Mouse (Mus musculus) right cerebral cortex, postnatal 36 days (tissue): ENCODE measurements around the gene Pik3r2.

Source experiments
- DNase-seq, 2 experiments: peaks; one replicate each; pipeline ENCODE4 v3.0.0; 2022; ENCODE audit warnings: low spot score in 2 of 2, mixed read lengths in 1 of 2

The Pik3r2 gene

DNA sequence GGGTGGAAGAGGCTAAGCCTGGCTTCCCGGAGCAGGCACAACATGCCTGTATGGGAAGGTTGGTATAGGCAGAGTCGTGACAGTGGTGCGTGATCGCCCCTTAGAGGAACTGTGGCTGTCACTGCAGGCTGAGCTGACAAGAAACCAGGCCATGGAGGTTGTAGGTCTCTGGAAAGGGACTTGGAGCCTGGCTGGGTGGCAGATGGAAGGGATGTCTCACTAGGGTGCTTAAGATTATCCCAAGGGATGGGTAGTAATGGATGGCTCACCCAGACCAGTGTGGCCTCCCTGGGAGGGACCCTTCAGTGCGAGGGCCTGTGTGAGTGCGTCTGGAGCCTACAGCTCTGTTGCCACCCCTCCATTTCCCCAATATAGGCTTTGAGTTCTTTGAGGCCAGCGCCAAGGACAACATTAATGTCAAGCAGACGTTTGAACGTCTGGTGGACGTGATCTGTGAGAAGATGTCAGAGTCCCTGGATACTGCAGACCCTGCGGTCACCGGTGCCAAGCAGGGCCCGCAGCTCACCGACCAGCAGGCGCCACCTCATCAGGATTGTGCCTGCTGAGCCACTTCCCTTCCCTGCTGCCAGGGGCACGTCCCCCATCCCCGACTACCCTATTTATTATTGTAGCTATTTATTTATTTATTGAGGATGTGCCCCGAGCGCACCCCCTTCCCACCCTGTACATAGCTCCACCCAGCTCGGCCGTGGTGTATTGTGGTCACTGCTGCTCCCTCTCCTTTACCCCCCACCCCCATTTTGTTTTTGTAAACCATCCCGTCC lies 18.8 kb downstream of the Pik3r2 start:
- peak in 1 of 2 experiments; percentile 23 for DNase-seq

GRCm38 (mm10) chr8:70756476-70757040 lies 20.0 kb downstream of the Pik3r2 start:
- DNase-seq = no peak

DNA sequence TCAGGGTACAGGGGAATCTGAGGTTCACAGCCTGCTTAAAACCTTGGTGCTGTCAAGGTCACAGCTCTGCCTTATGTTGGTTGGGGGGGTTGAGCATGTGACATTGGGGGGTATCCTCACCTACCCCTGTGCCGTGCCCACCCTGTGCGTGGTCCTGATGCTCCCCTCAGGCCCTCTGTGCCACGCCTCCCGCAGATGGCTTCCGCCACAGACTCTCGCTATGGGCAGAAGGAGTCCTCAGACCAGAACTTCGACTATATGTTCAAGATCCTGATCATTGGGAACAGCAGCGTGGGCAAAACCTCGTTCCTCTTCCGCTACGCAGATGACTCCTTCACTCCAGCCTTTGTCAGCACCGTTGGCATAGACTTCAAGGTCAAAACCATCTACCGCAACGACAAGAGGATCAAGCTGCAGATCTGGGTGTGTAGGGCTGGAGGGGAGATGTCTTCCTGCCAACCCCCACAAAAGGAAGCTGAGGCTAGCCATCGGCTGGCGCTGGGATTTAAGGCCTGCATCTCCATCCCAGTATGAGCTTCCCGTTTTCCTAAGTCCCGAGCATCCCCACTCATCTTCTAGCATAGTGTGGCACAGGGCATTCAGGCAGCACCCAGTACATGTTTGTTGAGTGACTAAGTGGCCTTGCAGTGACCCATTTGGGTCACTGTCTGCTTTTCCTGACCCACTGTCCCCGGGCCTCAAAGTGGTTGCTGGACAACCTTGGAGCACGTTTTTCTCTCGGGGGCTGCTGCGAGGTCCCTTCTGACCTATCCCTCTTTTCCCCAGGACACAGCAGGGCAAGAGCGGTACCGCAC lies 20.6 kb downstream of the Pik3r2 start:
- peak; percentile 7 for DNase-seq

- DNase-seq = peak; percentile 73 to 75
Observed at GRCm38 (mm10) chr8:70754871-70755660, 21.4 kb downstream of the Pik3r2 start.

DNA sequence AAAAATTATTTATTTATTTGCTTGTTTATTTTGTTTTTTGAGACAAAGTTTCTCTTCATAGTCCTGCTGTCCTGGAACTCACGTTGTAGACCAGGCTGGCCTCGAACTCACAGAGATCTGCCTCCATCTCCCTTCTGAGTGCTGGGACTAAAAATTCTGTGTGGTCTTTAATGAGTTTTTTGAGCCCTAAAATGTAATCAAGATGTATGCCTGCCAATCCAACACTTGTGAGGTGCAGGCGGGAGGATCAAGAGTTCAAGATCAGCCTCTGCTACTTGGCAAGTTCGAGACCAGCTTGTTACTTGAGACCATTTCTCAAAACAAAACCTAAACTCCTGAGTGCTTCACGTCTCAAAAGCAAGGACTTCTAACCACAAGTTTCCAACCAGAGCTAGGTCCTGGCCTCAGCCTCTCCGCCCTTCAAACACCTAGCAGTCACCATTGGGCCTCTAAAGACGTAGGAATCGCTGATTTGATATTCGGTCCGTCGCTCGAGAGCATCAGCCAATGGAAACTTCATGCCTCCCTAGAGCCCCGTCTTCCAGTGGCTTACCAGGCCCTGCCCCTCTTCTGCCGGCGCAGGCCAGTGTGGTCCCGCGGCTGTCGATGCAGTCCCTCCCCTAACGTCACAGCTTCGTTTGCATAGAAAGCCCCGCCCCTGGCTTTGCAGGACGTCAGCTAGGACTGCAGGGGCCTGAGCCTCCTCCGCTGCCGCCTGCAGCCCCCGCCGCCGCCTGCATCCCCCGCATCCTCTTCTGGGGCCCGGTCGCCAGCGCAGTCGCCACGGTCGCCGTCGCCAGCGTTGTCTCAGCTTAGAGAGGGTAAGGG lies 22.3 kb downstream of the Pik3r2 start, which contains the start of gene Rab3a:
Gene Rab3a, plus strand, starts transcription at position 637 of the 828 bp plus-strand sequence.
- peak; percentile 97 to 99 for DNase-seq

DNA sequence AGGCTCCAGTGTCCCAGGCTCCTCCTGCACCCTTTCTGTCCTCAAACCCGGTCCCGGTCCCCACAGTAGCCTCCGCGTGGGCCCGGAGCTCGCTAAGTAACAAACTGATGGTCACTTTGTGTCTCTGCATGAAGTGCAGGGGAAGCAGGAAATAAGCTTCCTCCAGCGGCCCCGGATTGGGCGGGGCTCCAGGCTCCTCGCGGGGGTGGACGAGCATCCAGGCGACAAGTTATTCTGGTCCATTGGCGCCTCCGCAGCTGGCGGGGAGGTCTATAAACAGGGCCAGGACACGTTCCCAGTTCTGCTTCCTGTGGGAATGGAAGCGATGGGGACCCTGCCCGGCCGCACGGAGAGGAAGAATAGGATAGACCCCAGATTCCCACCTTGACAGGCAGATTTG lies 23.4 kb downstream of the Pik3r2 start:
- peak; percentile 80 to 89 for DNase-seq

- DNase-seq = no peak
Observed at GRCm38 (mm10) chr8:70752000-70752764, 24.3 kb downstream of the Pik3r2 start.

DNA sequence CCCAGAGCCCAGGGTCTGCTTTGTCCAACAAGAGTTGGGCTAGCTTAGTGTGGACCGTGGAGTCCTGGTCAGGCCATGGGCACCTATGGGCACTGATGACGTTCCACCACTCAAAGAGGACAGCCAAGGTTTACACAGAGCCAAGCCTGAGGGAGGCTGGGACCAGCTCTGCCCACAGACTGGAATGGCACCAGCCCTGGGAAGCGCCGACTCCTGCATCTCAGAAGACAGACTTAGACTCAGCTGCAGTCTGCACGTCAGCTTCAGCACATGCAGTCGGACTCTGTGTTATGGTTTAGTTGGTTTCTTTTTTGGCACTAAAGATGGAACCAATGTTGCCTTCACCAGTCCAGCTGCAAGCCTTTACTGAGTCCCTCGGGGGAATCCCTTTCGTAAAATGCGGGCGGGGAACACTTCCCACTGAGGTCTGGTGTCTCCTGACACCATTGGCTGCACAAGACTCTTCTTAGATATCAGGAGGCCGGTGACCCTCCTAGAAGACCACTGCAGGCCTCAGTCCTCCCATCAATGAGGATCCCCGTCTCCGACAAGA lies 26.3 kb downstream of the Pik3r2 start:
- DNase-seq = peak in 1 of 2 experiments; percentile 51

DNA sequence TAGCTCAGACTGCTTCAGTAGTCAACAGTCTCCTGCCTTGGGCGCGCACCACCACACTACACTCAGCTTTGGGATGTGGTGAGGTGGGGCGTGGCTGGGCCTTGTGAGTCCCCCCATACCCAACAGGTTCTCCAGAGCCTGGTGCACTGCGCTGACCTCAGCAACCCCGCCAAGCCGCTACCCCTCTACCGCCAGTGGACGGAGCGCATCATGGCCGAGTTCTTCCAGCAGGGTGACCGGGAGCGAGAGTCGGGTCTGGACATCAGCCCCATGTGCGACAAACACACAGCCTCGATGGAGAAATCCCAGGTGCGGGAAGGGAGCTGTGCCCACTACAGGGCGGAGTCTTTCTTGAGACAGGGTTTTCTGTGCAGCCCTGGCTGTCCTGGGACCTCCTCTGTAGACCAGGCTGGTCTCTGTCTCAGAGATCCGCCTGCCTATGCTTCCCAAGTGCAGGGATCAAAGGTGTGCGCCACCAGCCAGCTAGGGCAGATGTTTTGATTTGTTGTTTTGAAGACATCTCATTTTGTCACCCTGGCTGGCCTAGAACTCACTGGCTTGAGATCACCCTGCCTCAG lies 27.3 kb downstream of the Pik3r2 start:
- DNase-seq = no peak

- no peak for DNase-seq
Observed at GRCm38 (mm10) chr8:70748246-70749096, 28.0 kb downstream of the Pik3r2 start.

DNA sequence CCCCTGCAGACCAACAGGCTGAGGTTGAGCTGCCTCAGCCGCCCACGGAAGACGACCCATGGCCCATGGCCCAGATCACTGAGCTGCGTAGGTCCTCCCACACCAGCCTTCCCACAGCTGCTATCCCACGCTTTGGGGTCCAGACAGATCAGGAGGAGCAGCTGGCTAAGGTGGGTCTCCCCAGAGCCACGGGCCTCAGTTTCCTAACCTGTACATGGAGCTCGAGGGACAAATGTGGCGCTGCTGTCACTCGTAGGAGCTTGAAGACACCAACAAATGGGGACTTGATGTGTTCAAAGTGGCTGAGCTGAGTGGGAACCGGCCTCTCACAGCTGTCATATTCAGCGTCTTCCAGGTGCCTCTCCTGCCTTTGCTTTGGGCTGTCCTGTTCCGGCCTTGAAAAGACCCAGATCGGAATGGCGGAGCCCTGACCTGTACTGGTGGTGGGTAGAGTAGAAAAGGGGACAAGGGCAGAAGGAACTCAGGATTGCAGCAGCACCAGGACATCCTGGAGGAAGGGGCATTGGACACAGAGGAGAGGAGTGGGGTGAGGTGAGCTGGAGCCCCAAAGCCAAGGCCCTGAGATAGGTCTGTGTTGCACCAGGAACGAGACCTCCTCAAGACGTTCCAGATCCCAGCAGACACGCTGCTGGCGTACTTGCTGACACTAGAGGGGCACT lies 29.2 kb downstream of the Pik3r2 start:
- DNase-seq = no peak

DNA sequence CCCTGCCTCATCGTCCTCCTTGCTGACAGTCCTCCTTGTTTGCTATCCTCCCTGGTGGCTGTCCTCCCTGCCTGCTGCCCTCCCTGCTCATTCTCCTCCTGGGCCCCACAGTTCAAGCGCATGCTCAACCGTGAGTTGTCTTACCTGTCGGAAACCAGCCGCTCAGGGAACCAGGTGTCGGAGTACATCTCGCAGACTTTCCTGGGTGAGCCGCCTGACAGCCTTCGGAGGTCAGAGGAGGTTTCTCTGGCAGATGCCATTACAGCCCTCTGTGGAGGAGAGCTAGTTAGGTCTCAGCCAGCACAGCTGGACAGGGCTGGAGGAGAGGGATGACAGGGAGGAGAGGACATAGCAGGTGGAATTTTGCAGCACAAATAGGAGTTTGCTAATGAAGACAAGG lies 29.8 kb downstream of the Pik3r2 start:
- no peak for DNase-seq

- DNase-seq = no peak
Observed at GRCm38 (mm10) chr8:70745691-70746220, 30.8 kb downstream of the Pik3r2 start.

DNA sequence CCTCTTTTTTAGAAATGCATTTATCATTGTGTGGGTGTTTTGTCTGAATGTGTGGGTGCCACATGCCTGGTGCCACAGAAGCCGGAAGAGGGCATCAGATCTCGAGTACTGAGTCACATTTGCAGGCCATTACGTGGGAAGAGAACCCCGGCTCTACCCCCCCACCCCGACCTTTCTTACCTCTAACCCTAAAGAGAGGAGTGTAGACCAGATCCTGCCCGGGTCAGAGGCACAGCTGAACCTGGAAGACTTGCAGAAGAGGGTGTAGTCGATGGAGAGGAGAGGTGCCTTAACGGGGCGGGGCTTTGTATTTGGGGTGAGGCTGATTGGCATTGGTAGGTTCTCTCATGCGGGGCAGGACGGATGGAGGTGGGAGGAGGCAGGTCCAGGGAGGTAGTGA lies 31.7 kb downstream of the Pik3r2 start:
- DNase-seq = no peak

DNA sequence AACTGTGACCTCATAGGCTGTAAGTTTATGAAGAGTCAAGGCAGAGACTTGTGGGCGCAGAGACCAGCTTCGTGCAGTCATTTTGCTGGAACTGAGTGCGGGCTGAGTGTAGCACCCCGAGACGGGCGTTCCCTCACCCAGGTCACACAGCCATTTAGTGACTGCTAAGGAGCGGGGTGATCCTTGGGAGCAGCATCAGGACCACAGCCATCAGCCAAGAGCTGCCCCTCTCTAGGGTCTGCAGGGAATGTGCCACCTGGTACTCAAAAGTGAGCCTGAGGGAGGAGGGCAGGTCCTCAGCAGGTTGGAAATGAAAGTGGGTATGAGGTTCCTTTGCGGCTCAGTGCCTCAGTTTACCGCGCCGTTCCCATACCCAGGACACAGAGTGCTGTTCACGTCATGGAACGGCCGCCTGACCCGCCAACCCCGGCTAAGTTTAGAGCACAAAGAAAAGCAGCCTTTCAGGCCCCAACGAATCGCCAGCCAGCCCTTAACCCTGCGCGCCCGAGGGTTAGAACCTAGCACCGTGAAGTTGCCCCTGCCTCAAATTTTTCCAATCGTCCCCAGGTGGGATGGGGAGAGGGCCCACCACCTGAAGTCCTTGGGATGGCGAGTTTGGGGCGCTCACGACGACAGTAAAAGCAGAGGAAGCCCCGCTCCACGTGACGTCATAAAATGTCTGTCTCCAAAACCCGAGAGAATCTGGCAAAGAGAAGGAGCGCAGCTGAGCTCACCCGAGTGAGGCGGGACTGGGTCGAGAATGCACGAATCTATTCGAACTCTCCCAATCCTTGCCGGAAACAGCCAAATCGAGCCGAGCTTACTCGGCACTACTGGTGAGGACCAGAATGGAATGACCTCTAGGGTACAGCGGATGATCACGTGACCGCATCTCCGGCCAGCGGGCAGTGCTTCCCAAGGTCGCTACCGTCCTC lies 32.6 kb downstream of the Pik3r2 start:
- DNase-seq = no peak

GRCm38 (mm10) chr8:70742981-70743655 lies 33.4 kb downstream of the Pik3r2 start:
- no peak for DNase-seq
